In the genomic region with DNA sequence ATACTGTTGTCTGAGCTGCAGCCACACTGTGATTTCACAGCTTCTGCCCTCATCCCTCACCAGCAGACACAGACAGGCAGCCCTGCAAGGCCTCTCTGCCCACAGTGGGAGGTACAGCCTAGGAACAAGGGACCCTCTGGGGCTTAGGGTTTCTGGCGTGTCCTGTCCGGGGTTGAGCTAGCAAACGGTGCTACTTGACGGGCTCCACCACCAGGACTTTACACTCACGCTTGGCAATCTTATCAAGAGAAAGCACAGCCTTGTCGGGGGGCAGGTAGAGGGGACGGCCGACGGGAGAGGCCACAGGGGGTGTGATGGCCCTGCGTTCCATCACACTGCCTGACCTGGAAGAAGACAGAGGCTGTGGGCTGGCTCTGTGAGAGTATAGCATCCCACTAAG, we compare ENCODE assay signal across 21 mouse cellular contexts. TPM values are rescaled to one million over a fixed set of nuclear protein-coding genes. Genes with fewer than 3 reads are reported as not detected.
DNase-seq lines count a peak whose midpoint lies in the region; ATAC-seq and TF ChIP-seq lines count a peak whose summit lies in the region.
"Had no signal": no experiment of that assay in that cellular context is flagged by ENCODE, and none has a peak within 500 bp of the region (broad histone marks: within the 10 kb centered on the region; RNA-seq: fewer than 3 reads in every experiment).

No protein-coding gene starts in this region.

- H3K4me3 ChIP-seq in heart, embryonic 12.5 days = no peak overlapping the region
- 0 out of 2 replicates have a peak overlapping the region, but pooled peaks have one; percentile 5 for H3K4me3 ChIP-seq in neural tube, embryonic 12.5 days
- H3K4me3 ChIP-seq in stomach, postnatal 0 days (ENCODE audit: low read depth, low read length) = no peak overlapping the region
- H3K4me3 ChIP-seq: hindbrain, embryonic 12.5 days; left cerebral cortex, adult 2 months; megakaryocyte, embryonic 14.5 days had no signal

- 0 out of 2 replicates have a peak overlapping the region, but pooled peaks have one; percentile 24 for H3K27ac ChIP-seq in heart, embryonic 12.5 days (ENCODE audit: poor library complexity, severe bottlenecking)
- H3K27ac ChIP-seq in neural tube, embryonic 12.5 days = no peak overlapping the region
- no peak overlapping the region for H3K27ac ChIP-seq in stomach, postnatal 0 days (replicated peaks)
- H3K27ac ChIP-seq: hindbrain, embryonic 12.5 days; left cerebral cortex, adult 2 months had no signal

- peaks cover 42% of the 10 kb centered on the region for H3K36me3 ChIP-seq in heart, embryonic 12.5 days
- peaks cover 44% of the 10 kb centered on the region for H3K36me3 ChIP-seq in neural tube, embryonic 12.5 days
- H3K36me3 ChIP-seq in stomach, postnatal 0 days (ENCODE audit: control insufficient read depth, insufficient read depth, low read length) = peaks cover 10% of the 10 kb centered on the region; the same call in 1 of the 2 replicates

- peak overlapping the region; percentile 39; the same call in 1 of the 2 replicates for H3K9ac ChIP-seq in heart, embryonic 12.5 days
- 0 out of 2 replicates have a peak overlapping the region, but pooled peaks have one; percentile 13 for H3K9ac ChIP-seq in neural tube, embryonic 12.5 days
- H3K9ac ChIP-seq in stomach, postnatal 0 days (ENCODE audit: low read length) = no peak overlapping the region
- H3K9ac ChIP-seq: hindbrain, embryonic 12.5 days had no signal

- H3K9me3 ChIP-seq in heart, embryonic 12.5 days (replicated peaks) = no peaks in the 10 kb centered on the region
- no peaks in the 10 kb centered on the region for H3K9me3 ChIP-seq in neural tube, embryonic 12.5 days
- H3K9me3 ChIP-seq in stomach, postnatal 0 days (ENCODE audit: control insufficient read depth, low read length) = no peaks in the 10 kb centered on the region
- H3K9me3 ChIP-seq: hindbrain, embryonic 12.5 days; megakaryocyte, embryonic 14.5 days had no signal

- TF ChIP-seq EP300 in stomach, postnatal 0 days (optimal IDR thresholded peaks at IDR 0.05) = no peak

- ATAC-seq in heart, embryonic 12.5 days (ENCODE audit: insufficient number of reproducible peaks, low FRiP score) = no peak
- no peak for ATAC-seq in neural tube, embryonic 12.5 days (ENCODE audit: low FRiP score, low read depth)
- ATAC-seq in stomach, postnatal 0 days (ENCODE audit: low FRiP score, low TSS enrichment) = no peak
- no peak for ATAC-seq in granulocyte monocyte progenitor cell, adult 5-6 weeks (replicated peaks; ENCODE audit: poor library complexity, severe bottlenecking)
- ATAC-seq: forebrain, embryonic 16.5 days had no signal

- 0 out of 2 replicates have a peak overlapping the region, but pooled peaks have one; percentile 12 for H3K4me2 ChIP-seq in heart, embryonic 12.5 days
- no peak overlapping the region; the same call in 1 of the 2 replicates for H3K4me2 ChIP-seq in neural tube, embryonic 12.5 days (replicated peaks)
- no peak overlapping the region for H3K4me2 ChIP-seq in stomach, postnatal 0 days (replicated peaks; ENCODE audit: low read depth)
- H3K4me2 ChIP-seq: hindbrain, embryonic 12.5 days had no signal

- TF ChIP-seq CTCF in stomach, postnatal 0 days (IDR thresholded peaks at IDR 0.05; ENCODE audit: low read depth) = no peak

- peaks cover 68% of the 10 kb centered on the region for H3K4me1 ChIP-seq in heart, embryonic 12.5 days (replicated peaks)
- peaks cover 34% of the 10 kb centered on the region for H3K4me1 ChIP-seq in neural tube, embryonic 12.5 days
- 0 out of 2 replicates have a peak, but pooled peaks cover 7% of the 10 kb centered on the region for H3K4me1 ChIP-seq in stomach, postnatal 0 days (replicated peaks; ENCODE audit: control insufficient read depth, insufficient read depth)

- WGBS in heart, embryonic 12.5 days = 39% methylated on average over 10 of the region's 10 CpGs
- WGBS in neural tube, embryonic 12.5 days = 86% methylated on average over 10 of the region's 10 CpGs
- 71% methylated on average over 10 of the region's 10 CpGs for WGBS in stomach, postnatal 0 days

- no peaks in the 10 kb centered on the region for H3K27me3 ChIP-seq in heart, embryonic 12.5 days (replicated peaks)
- no peaks in the 10 kb centered on the region for H3K27me3 ChIP-seq in neural tube, embryonic 12.5 days (replicated peaks)
- no peaks in the 10 kb centered on the region for H3K27me3 ChIP-seq in stomach, postnatal 0 days (ENCODE audit: control insufficient read depth, insufficient read depth, low read length)
- H3K27me3 ChIP-seq: hindbrain, embryonic 12.5 days; megakaryocyte, embryonic 14.5 days had no signal

- DNase-seq in heart, adult 9 months (ENCODE audit: low spot score in 2 of 2) = no peak
- DNase-seq in neural tube, embryonic 10.5 days (ENCODE audit: extremely low spot score, low spot score) = no peak
- DNase-seq in liver = peak; percentile 41
- no peak for DNase-seq in stomach, postnatal 0 days (ENCODE audit: low spot score)
- DNase-seq: adrenal gland, adult 2 months; cerebellum, adult 11 months; cerebellum, postnatal 36 days; kidney, postnatal 10 days; thymus, postnatal 14 days had no signal

RNA-seq across cellular contexts. Expression of a gene that starts 3.8 kb away (rescaled TPM):
- polyA plus RNA-seq in heart, embryonic 12.5 days (2016; fragmentation: Nextera tagmentation; extraction: Ambion mirVana) = 7.9 and 8.0 TPM in 2 replicates
- polyA plus RNA-seq in neural tube, embryonic 12.5 days (2016; fragmentation: Nextera tagmentation; extraction: Ambion mirVana) = 20.1 and 25.4 TPM in 2 replicates
- 2.4 and 3.3 TPM in 2 replicates for polyA plus RNA-seq in stomach, postnatal 0 days (2015; fragmentation: Nextera tagmentation; extraction: Ambion mirVana)
- total RNA-seq in granulocyte monocyte progenitor cell, adult 5-6 weeks (2014; fragmentation: Nextera tagmentation) = 66.1 and 68.2 TPM in 2 replicates
- total RNA-seq in granulocyte monocyte progenitor cell, adult 5-6 weeks (2017) = 37.8 and 50.5 TPM in 2 replicates

RNA-seq across cellular contexts. Expression of a gene that starts 4.8 kb away (rescaled TPM):
- 62.4 and 70.7 TPM in 2 replicates for polyA plus RNA-seq in heart, embryonic 12.5 days (2016; fragmentation: Nextera tagmentation; extraction: Ambion mirVana)
- polyA plus RNA-seq in neural tube, embryonic 12.5 days (2016; fragmentation: Nextera tagmentation; extraction: Ambion mirVana) = 66.4 and 67.2 TPM in 2 replicates
- 88.3 and 91.0 TPM in 2 replicates for polyA plus RNA-seq in stomach, postnatal 0 days (2015; fragmentation: Nextera tagmentation; extraction: Ambion mirVana)
- 132 and 143 TPM in 2 replicates for total RNA-seq in granulocyte monocyte progenitor cell, adult 5-6 weeks (2014; fragmentation: Nextera tagmentation)
- total RNA-seq in granulocyte monocyte progenitor cell, adult 5-6 weeks (2017) = 80.9 and 86.9 TPM in 2 replicates

RNA-seq across cellular contexts. Expression of a gene that starts 12.6 kb away (rescaled TPM):
- polyA plus RNA-seq in heart, embryonic 12.5 days (2016; fragmentation: Nextera tagmentation; extraction: Ambion mirVana) = 0.82 and 0.92 TPM in 2 replicates
- 4.3 and 5.0 TPM in 2 replicates for polyA plus RNA-seq in neural tube, embryonic 12.5 days (2016; fragmentation: Nextera tagmentation; extraction: Ambion mirVana)
- 3.6 and 4.5 TPM in 2 replicates for polyA plus RNA-seq in stomach, postnatal 0 days (2015; fragmentation: Nextera tagmentation; extraction: Ambion mirVana)
- total RNA-seq in granulocyte monocyte progenitor cell, adult 5-6 weeks (2014; fragmentation: Nextera tagmentation) = not detected in 2 replicates
- 1.5 TPM in 1 of 2 replicates, not detected in the other for total RNA-seq in granulocyte monocyte progenitor cell, adult 5-6 weeks (2017)

RNA-seq across cellular contexts. Expression of a gene that starts 19.7 kb away (rescaled TPM):
- 0.04 and 0.09 TPM in 2 replicates for polyA plus RNA-seq in heart, embryonic 12.5 days (2016; fragmentation: Nextera tagmentation; extraction: Ambion mirVana)
- polyA plus RNA-seq in neural tube, embryonic 12.5 days (2016; fragmentation: Nextera tagmentation; extraction: Ambion mirVana) = 0.05 and 0.17 TPM in 2 replicates
- polyA plus RNA-seq in stomach, postnatal 0 days (2015; fragmentation: Nextera tagmentation; extraction: Ambion mirVana) = 0.17 and 0.36 TPM in 2 replicates
- total RNA-seq in granulocyte monocyte progenitor cell, adult 5-6 weeks (2014; fragmentation: Nextera tagmentation) = not detected in 2 replicates
- 0.05 TPM in 1 of 2 replicates, not detected in the other for total RNA-seq in granulocyte monocyte progenitor cell, adult 5-6 weeks (2017)
- total RNA-seq: adrenal gland, adult 2 months; ES-E14; gastrocnemius, postnatal 4 days; layer of hippocampus, adult 8-10 months had no signal
- polyA plus RNA-seq: adrenal gland, adult 2 months; midbrain, postnatal 0 days; neural tube, embryonic 11.5 days had no signal

RNA-seq across cellular contexts. Expression of a gene that starts 19.8 kb away (rescaled TPM):
- 13.1 and 15.1 TPM in 2 replicates for polyA plus RNA-seq in heart, embryonic 12.5 days (2016; fragmentation: Nextera tagmentation; extraction: Ambion mirVana)
- 175 and 179 TPM in 2 replicates for polyA plus RNA-seq in neural tube, embryonic 12.5 days (2016; fragmentation: Nextera tagmentation; extraction: Ambion mirVana)
- polyA plus RNA-seq in stomach, postnatal 0 days (2015; fragmentation: Nextera tagmentation; extraction: Ambion mirVana) = 1.8 and 2.3 TPM in 2 replicates
- 4.2 and 7.9 TPM in 2 replicates for total RNA-seq in granulocyte monocyte progenitor cell, adult 5-6 weeks (2014; fragmentation: Nextera tagmentation)
- 2.9 and 3.9 TPM in 2 replicates for total RNA-seq in granulocyte monocyte progenitor cell, adult 5-6 weeks (2017)
